Mouse (Mus musculus): ENCODE data around the gene Fstl3. TPM values are rescaled to one million over a fixed set of nuclear protein-coding genes. Genes with fewer than 3 reads are reported as not detected.
A peak's percentile ranks its signal among the peaks of the same experiment; 100 is the strongest.

The Fstl3 gene
- total RNA-seq, 2 experiments from 2014 or later: 1.2 to 2.1 TPM

- no peak for DNase-seq (ENCODE audit: extremely low spot score in 1 of 2, low spot score in 1 of 2)
These were observed 16.4 kb upstream of the Fstl3 start for GRCm38 (mm10) chr10:79760603-79761143.

GRCm38 (mm10) chr10:79762875-79763274 is 14.2 kb upstream of the Fstl3 start:
- no peak for DNase-seq (ENCODE audit: extremely low spot score in 1 of 2, low spot score in 1 of 2)

GRCm38 (mm10) chr10:79764234-79764633 is 12.8 kb upstream of the Fstl3 start:
- DNase-seq (ENCODE audit: extremely low spot score in 1 of 2, low spot score in 1 of 2): no peak

- DNase-seq (ENCODE audit: extremely low spot score in 1 of 2, low spot score in 1 of 2): no peak
These were observed 11.8 kb upstream of the Fstl3 start for GRCm38 (mm10) chr10:79765228-79765745.

GRCm38 (mm10) chr10:79766001-79766507 is 11.0 kb upstream of the Fstl3 start:
- DNase-seq (ENCODE audit: extremely low spot score in 1 of 2, low spot score in 1 of 2): no peak

- DNase-seq (ENCODE audit: extremely low spot score in 1 of 2, low spot score in 1 of 2): peak; percentile 97 to 99
These were observed 10.4 kb upstream of the Fstl3 start, which contains the start of gene Rnf126 for GRCm38 (mm10) chr10:79766508-79767325. Gene Rnf126, minus strand, starts transcription at chr10:79766952.

- peak; percentile 84 to 87 for DNase-seq (ENCODE audit: extremely low spot score in 1 of 2, low spot score in 1 of 2)
These were observed 9.5 kb upstream of the Fstl3 start for GRCm38 (mm10) chr10:79767372-79768244.

- DNase-seq (ENCODE audit: extremely low spot score in 1 of 2, low spot score in 1 of 2): peak; percentile 63 to 80
These were observed 8.7 kb upstream of the Fstl3 start for GRCm38 (mm10) chr10:79768400-79768799.

- DNase-seq (ENCODE audit: extremely low spot score in 1 of 2, low spot score in 1 of 2): no peak
These were observed 7.7 kb upstream of the Fstl3 start for GRCm38 (mm10) chr10:79769329-79769728.

- DNase-seq (ENCODE audit: extremely low spot score in 1 of 2, low spot score in 1 of 2): no peak
These were observed 4.8 kb upstream of the Fstl3 start for GRCm38 (mm10) chr10:79772320-79772719.

- no peak for DNase-seq (ENCODE audit: extremely low spot score in 1 of 2, low spot score in 1 of 2)
These were observed 3.9 kb upstream of the Fstl3 start for GRCm38 (mm10) chr10:79773208-79773607.

GRCm38 (mm10) chr10:79774486-79775279 is 2.4 kb upstream of the Fstl3 start:
- no peak for DNase-seq (ENCODE audit: extremely low spot score in 1 of 2, low spot score in 1 of 2)

GRCm38 (mm10) chr10:79778006-79778405 is 934 bp downstream of the Fstl3 start:
- DNase-seq (ENCODE audit: extremely low spot score in 1 of 2, low spot score in 1 of 2): no peak

GRCm38 (mm10) chr10:79779193-79779592 is 2.1 kb downstream of the Fstl3 start:
- no peak for DNase-seq (ENCODE audit: extremely low spot score in 1 of 2, low spot score in 1 of 2)

GRCm38 (mm10) chr10:79779784-79780663 is 3.0 kb downstream of the Fstl3 start:
- peak; percentile 96 for DNase-seq (ENCODE audit: extremely low spot score in 1 of 2, low spot score in 1 of 2)

GRCm38 (mm10) chr10:79780664-79781015 is 3.6 kb downstream of the Fstl3 start:
- DNase-seq (ENCODE audit: extremely low spot score in 1 of 2, low spot score in 1 of 2): no peak

- DNase-seq (ENCODE audit: extremely low spot score in 1 of 2, low spot score in 1 of 2): no peak
These were observed 4.1 kb downstream of the Fstl3 start for GRCm38 (mm10) chr10:79781139-79781538.

GRCm38 (mm10) chr10:79781956-79782355 is 4.9 kb downstream of the Fstl3 start:
- DNase-seq (ENCODE audit: extremely low spot score in 1 of 2, low spot score in 1 of 2): no peak

- no peak for DNase-seq (ENCODE audit: extremely low spot score in 1 of 2, low spot score in 1 of 2)
These were observed 6.0 kb downstream of the Fstl3 start for GRCm38 (mm10) chr10:79783050-79783449.
